ENCODE assay signal across 15 mouse cellular contexts in the genomic region with DNA sequence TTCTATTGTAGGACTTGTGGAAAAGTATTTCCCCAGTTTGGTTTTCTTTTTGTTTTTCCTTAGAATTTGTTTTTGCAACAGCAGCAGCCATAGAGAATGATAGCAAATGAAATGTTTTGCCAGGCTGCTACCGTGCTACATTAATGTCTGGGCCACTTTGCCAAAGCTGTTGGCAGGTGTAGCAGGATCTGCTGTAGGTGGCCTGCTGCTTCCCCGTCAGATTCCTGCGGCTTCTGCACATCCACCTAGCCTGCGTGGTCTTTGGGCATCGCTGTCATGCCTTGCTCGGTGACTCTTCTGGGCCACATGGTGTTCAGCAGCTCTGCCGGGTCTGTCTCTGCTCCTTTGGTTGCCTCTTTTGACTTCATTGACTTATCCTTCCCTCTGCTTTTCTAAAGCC.
DNase-seq lines count a peak whose midpoint lies in the region; ATAC-seq lines count a peak whose summit lies in the region.
"Had no signal": no experiment of that assay in that cellular context is flagged by ENCODE, and none has a peak within 500 bp of the region (broad histone marks: within the 10 kb centered on the region; RNA-seq: fewer than 3 reads in every experiment).

No protein-coding gene starts in this region.

- ATAC-seq in cerebellum, adult (ENCODE audit: insufficient number of reproducible peaks, low FRiP score, low TSS enrichment), result peak; percentile 94
- ATAC-seq: forebrain, embryonic 15.5 days; intestine, embryonic 15.5 days had no signal

- DNase-seq in cerebellum, postnatal 4 days (ENCODE audit: low spot score in 2 of 2), result no peak
- DNase-seq in cerebellum, adult 18-20 months, result peak; percentile 66 to 77
- peak; percentile 77 for DNase-seq in cerebellum, adult 9-11 months
- peak; percentile 66 to 70 for DNase-seq in cerebellum, postnatal 36 days
- DNase-seq in kidney, postnatal 4 days, result no peak
- no peak for DNase-seq in spleen, adult 12 weeks (ENCODE audit: low spot score)
- DNase-seq in ovary, adult 18-20 months (ENCODE audit: low spot score), result no peak
- DNase-seq: adrenal gland, adult 8-10 months; adrenal gland, postnatal 36 days; heart, adult 18-20 months; heart, postnatal 14 days; kidney, adult 18-20 months had no signal

Comparison
In these comparisons a context has a peak if more than half of its experiments do, and no peak if none do; other contexts are left out.
1. DNase-seq: peak in cerebellum, adult 18-20 months (2 of 2), cerebellum, adult 9-11 months (single experiment) and cerebellum, postnatal 36 days (2 of 2); none in cerebellum, postnatal 4 days (0 of 2), kidney, postnatal 4 days (0 of 2), spleen, adult 12 weeks (single experiment) and ovary, adult 18-20 months (single experiment).